Mouse (Mus musculus): ENCODE measurements around the gene Cap1.
A peak's percentile ranks its signal among the peaks of the same experiment; 100 is the strongest.

Gene Cap1

GRCm38 (mm10) chr4:122886579-122887254, 861 bp upstream of the Cap1 start:
- DNase-seq: no peak

GRCm38 (mm10) chr4:122884481-122885340, 1.1 kb downstream of the Cap1 start:
- peak in 1 of 2 experiments; percentile 12 for DNase-seq

GRCm38 (mm10) chr4:122884051-122884450, 1.8 kb downstream of the Cap1 start:
- DNase-seq: no peak

- DNase-seq: no peak
Observed at GRCm38 (mm10) chr4:122883294-122883693, 2.6 kb downstream of the Cap1 start.

DNA sequence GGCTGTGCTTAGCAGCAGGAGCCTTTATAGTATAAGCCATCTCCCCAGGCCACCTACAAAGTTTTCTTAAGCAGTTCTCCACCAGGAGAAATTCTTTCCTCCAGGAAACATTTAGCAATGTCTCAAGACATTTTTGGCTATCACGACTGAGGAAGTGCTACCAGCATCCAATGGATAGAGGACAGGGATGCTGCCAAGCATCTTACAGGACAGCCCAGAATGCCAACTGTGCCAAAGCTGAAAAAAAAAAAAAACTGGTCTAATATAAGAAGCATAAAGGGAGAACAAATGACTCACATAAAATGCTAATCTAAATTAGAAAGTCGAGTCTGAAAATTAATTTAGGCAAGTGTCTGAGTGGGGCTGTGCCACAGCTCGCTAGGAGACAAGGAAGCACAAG, 3.3 kb downstream of the Cap1 start:
- no peak for DNase-seq

- peak in 1 of 2 experiments; percentile 7 for DNase-seq
Observed at GRCm38 (mm10) chr4:122878333-122879070, 7.4 kb downstream of the Cap1 start.

- DNase-seq: no peak
Observed at GRCm38 (mm10) chr4:122873512-122873911, 12.3 kb downstream of the Cap1 start.

DNA sequence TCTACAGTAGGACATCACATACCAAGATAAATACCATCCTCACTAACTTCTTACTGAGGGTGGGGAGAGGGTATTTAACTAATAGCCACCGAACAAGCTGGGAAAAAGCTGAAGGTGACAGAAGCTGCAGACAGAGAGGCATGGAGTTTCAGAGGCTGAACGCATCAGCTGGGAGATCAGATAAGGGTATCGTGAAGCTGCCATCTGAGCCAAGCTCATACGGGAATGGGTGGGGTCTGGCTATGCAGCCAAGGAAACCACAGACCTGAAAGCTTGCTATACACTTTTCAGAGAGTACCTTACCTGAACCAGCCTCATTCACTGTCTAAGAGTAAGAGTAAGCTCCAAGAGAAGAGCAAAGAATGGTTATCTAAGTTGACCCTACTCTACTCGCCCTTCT, 12.9 kb downstream of the Cap1 start:
- peak; percentile 31 to 42 for DNase-seq

- peak in 1 of 2 experiments; percentile 6 for DNase-seq
Observed at GRCm38 (mm10) chr4:122871989-122872388, 13.9 kb downstream of the Cap1 start.

GRCm38 (mm10) chr4:122871269-122871668, 14.6 kb downstream of the Cap1 start:
- no peak for DNase-seq

GRCm38 (mm10) chr4:122870741-122871140, 15.1 kb downstream of the Cap1 start:
- no peak for DNase-seq

GRCm38 (mm10) chr4:122870027-122870426, 15.8 kb downstream of the Cap1 start:
- peak; percentile 42 to 54 for DNase-seq

DNA sequence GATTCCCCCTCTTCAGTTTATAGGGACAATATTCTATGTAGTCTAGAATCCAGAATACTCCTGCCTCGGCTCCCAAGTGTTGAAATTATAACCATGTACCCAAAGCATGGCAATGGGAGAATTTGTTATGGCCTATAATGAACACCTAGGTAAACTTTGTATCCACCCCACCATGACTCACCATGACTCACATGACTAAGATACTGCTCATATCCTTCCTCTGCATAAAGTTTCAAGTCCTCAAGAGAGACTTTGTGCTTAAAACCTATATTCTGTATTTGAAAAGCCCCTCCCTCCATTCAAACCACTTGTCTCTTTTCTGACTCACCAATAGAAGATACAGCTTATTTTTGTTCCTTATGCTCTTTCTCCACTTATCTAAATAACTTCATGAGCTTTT, 17.8 kb downstream of the Cap1 start:
- no peak for DNase-seq

GRCm38 (mm10) chr4:122861836-122862235, 24.0 kb downstream of the Cap1 start:
- DNase-seq: no peak

DNA sequence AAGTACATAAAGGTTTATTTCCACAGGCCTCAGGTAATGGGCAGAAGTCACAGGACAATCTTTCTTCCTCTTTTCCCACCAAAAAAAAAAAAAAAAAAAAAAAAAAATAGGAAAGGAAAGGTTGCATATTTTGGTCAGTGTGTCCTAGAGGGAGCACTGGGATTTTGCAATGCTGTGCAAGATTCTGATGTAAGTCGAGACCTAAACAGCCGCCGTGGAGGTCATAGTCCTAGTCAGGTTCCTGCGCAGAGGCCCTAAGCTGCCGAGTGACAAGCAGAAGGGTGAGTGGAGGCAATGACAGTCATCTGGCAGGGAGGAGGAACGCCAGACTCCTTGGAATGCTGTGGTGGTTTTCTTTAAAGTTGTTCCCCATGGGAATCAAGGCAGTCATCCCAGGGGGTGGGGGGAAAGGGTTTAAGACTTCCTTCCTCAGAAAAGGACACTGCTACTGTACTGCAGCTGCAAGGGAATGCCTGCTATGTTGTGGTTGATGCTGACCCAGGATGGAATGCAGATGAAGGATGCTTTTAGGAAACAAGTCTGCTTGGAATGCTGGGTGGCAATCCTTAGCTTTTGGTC, 26.7 kb downstream of the Cap1 start:
- DNase-seq: no peak

DNA sequence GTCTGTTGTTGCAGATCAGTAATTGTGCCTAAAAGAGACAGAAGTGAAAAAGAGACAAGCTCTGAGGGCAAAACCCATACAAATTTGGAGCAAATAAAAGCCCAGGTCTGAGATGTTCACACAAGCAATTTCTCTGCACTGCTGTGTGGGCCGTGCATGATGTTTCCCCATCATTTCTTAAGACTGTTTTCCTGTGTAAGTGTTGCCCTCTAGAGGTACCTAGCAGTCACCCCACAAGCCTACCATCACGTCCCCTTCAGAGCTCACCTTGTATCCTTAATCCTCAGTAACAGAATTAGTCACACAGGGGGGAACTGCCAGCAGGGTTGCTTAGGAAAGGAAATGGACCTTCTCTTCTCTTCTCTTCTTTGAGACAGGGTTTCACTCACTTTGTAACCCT, 27.9 kb downstream of the Cap1 start:
- peak; percentile 12 to 33 for DNase-seq

GRCm38 (mm10) chr4:122854770-122855169, 31.1 kb downstream of the Cap1 start:
- peak; percentile 25 to 37 for DNase-seq

GRCm38 (mm10) chr4:122853691-122854090, 32.2 kb downstream of the Cap1 start:
- DNase-seq: peak in 1 of 2 experiments; percentile 55

DNA sequence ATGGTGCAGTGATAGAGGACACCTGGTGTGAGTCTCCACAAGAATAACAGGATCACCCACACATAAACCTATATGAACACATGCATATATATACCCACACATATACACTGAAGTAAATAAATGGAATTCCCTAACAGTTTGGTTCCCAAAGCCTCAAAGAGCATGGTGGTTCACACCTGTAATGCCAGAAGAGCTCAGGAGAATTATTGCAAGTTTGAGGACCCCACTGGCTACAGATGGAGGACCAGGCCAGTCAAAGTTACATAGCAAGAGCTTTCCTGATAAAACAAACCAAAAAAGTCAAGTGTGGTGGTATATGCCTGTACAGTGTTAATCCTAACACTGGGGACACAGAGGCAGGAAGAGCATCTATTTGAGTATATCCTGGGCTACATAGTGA, 34.3 kb downstream of the Cap1 start:
- DNase-seq: no peak

DNA sequence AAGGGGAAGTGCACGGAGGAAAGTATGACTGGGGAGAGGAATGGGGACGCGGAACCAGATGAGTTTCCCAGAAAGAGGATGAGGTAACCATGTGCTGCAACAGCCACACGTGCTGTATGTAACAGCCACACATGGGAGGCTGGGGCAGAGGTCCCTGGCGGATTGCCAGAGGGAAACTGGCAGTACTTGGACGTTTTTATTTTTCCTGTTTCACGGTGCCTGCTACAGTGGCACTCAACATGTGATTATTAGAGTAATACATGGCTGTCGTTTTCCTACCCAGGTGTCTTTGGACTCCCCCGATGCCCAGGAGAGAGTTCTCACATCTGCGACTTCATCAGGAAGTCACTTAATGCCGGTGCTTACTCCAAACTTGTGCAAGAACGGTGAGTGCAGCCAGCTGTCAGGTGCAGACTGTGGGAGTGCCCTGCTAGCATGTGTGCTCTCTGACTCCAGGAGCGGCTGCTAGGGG, 37.7 kb downstream of the Cap1 start:
- DNase-seq: peak; percentile 67 to 81

DNA sequence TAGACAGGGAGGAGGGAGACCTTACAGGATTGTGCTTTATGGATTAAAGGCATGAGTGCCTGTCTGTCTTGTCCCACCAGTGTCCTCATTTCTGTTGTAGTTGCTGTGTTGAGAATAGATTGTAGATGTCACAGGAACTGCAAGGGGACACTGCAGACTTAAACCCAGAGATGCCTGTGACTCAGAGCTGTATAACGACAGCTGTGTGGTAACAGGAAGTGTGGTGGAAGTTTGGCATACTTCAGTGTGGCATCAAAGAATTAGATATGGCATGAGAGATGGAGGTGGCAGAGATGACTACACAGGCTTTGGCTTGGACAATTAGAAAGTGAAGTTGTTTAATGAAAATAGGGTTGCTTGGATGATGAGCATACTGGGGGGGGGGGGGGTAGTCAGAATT, 47.4 kb downstream of the Cap1 start:
- peak in 1 of 2 experiments; percentile 41 for DNase-seq

DNA sequence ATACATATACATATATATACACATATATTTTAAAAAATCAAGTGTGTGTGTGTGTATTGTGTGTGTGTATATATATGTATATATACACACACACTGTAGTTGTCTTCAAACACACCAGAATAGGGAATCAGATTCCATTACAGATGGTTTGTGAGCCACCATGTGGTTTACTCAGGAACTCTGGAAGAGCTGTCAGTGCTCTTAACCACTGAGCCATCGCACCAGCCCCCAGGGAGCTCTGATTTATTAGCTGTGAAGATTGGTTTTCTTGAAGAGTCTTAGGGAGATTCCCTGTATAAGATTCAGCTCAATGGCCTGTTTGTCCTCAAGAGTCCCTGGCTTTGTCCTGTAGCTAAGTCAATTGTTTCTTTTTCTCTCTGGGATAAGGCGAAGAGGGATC, 47.9 kb downstream of the Cap1 start:
- no peak for DNase-seq

DNA sequence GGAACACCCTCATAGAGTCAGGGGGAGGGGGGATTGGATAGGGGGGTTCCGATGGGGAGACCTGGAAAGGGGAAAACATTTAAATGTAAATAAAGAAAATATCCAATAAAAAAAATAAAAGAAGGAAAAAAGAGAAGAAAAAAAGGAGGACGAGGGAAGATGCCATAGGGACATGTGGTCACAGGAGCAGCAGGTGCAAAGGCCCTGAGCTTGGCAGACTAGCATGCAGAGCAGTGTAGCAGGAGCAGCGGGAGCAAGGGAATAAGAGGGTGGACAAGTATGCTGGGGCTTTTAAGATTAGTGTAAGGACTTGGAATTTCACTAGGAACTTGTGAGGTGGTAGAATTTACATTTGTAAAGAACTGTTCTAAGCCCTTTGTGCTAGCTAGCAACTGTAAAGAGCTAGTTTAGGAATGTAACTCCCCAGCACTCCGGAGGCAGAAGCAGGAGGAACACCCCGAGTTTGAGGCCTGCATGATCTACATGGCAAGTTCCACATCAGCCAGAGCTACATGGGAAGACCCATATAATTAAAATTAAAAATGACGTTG, 48.6 kb downstream of the Cap1 start:
- DNase-seq: no peak
